Mouse (Mus musculus): ENCODE data around the gene Gm49366.
A peak's percentile ranks its signal among the peaks of the same experiment; 100 is the strongest.
"Not testable (repeated sequence)": the region's sequence is repeated elsewhere in the genome, so short reads cannot be mapped to it uniquely, and the experiment has no call there.

The Gm49366 gene

DNA sequence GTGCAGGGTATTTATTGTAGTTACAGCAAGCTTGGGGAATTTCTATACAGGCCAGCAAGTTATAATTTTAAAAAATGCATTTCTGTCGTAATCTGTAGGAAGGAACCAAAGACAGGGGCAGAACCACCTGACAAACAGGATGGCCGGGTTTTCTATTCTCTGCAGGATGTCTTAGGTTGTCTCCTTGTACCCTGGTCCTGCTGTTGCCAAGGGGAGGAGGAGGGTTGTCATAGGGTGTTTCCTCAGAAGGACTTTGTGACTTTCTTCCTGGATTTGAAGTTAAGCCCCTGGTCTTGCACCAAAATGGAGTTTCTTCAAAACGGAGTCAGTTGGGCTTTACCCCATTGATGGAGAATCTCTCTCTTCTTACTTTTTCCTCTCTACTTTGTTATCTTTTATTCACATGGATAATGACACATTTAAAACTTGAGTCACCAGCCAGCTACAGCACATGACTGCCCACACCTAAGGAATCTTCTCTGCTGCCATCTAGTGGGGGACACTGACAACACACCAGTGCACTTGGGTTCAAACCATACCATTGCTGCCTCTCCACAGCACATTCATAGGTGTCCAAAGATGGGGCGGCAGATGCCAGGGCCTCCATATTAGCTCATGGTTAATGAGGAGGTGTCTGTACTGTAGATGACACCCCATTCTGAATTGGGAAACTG is 7.9 kb upstream of the Gm49366 start:
- DNase-seq (ENCODE audit: extremely low read depth, insufficient read length, low spot score), result no peak

DNA sequence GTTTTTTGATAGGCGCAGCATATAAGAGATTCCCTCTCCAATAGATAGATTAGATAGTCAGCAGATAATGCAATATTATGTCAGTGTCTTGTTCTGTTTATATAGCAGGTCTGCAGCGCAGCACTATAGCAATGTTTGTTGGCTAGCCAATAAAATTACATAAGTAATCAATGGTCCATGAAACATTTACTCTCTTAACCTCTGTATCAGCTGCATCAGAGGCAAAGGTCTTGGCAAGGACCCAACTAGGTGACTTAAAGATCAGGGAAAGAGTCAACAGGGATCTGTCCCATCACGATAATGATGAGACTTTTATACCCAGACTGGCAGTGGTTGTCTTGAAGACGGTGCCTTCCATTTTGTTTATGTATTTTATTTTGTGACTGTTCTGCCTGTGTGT is 5.9 kb upstream of the Gm49366 start:
- DNase-seq (ENCODE audit: extremely low read depth, insufficient read length, low spot score), result no peak

DNA sequence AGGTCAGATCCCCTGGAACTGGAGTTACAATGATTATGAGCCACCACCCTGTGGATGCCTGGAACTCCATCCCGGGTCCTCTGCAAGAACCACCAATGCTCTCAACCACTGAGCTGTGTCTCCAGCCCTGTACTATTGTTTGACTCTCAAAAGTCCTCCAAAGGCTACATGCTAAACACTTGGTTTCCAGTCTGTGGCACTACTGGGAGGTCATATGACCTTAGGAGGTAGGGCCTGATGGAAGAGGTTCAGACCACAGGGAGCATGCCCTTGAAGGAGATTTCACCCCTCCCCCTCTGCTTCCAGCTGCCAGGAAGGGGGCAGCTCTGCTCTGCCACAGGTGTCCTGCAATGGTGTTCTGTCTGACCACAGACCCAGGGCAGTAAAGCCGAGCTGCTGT is 5.4 kb upstream of the Gm49366 start:
- DNase-seq (ENCODE audit: extremely low read depth, insufficient read length, low spot score), result not testable (repeated sequence)

GRCm38 (mm10) chr12:84034108-84034507 is 4.6 kb upstream of the Gm49366 start:
- DNase-seq (ENCODE audit: extremely low read depth, insufficient read length, low spot score), result no peak

DNA sequence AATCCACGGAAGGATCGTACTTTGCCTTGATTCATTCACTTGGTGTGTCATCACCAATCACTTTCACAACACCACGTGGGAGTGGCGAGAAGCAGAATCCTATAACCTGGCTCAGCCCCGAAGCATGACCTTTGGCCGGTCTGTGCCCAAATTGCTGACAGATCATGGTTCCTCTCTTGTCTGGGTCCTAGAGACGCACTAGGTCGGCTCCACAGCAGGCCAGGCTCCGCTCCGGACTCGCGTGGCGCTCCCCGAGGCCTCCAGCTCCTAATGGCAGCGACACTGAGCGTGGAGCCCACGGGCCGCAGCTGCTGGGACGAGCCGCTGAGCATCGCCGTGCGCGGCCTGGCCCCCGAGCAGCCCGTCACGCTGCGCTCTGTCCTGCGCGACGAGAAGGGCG is 494 bp upstream of the Gm49366 start, which contains the start of gene Acot4:
Gene Acot4, plus strand, starts transcription at position 139 of the 400 bp plus-strand sequence.
- not testable (repeated sequence) for DNase-seq (ENCODE audit: extremely low read depth, insufficient read length, low spot score)

DNA sequence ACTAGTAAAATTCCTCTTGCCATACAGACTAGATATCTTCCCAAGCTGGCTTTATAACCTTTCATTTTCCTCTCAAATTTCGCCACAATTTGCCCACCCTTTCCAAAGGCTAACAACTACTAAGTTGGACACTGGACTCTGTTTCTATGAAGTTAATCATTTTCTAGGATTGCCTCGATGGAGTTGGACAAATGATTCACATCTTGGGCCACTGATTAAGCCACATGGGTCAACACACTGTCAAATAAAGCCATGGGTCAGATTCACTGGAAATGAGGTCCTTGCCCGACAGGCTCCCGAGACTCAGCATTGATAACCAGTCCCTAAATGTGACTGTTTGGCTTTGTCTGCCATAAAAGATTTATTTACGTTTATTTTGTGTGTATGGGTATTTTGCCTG is 3.5 kb downstream of the Gm49366 start:
- DNase-seq (ENCODE audit: extremely low read depth, insufficient read length, low spot score), result no peak

DNA sequence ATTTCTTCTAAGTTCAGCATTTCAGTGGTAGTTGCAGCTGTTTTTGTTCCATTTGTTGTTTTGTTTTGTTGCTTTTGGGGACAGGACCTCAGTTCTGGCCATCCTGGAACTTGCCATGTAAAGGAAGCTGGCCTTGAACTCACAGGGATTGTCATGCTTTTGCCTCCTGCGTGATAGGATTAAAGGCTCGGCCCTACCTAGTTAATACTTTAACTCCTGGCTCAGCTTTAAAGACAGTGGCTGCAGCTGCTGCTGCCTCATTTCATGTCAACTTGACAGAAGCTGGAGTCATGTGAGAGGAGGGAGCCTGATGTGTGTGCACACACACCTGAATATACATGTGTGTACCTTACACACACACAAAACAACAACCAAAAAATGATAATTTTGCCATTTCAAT is 5.3 kb downstream of the Gm49366 start:
- no peak for DNase-seq (ENCODE audit: extremely low read depth, insufficient read length, low spot score)

- DNase-seq (ENCODE audit: extremely low read depth, insufficient read length, low spot score), result peak; percentile 49
Measured at GRCm38 (mm10) chr12:84046906-84047305, 8.2 kb downstream of the Gm49366 start.

DNA sequence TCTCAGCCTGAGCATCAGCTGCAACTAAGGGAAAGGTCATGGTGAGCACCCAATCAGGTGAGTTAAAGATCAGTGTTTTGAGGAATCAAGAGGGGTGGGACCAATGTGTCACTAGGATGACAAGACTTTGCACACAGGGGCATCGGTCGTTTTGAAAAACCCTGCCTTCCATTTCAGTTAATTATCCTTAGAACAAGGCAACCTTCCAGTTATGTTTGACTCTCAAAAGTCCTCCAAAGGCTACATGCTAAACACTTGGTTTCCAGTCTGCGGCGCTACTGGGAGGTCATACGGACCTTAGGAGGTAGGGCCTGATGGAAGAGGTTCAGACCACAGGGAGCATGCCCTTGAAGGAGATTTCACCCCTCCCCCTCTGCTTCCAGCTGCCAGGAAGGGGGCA is 12.0 kb downstream of the Gm49366 start:
- DNase-seq (ENCODE audit: extremely low read depth, insufficient read length, low spot score), result not testable (repeated sequence)

- no peak for DNase-seq (ENCODE audit: extremely low read depth, insufficient read length, low spot score)
Measured at GRCm38 (mm10) chr12:84051937-84052474, 13.3 kb downstream of the Gm49366 start, which contains the start of gene Acot3. Gene Acot3 (plus strand): TSS chr12:84052144.

DNA sequence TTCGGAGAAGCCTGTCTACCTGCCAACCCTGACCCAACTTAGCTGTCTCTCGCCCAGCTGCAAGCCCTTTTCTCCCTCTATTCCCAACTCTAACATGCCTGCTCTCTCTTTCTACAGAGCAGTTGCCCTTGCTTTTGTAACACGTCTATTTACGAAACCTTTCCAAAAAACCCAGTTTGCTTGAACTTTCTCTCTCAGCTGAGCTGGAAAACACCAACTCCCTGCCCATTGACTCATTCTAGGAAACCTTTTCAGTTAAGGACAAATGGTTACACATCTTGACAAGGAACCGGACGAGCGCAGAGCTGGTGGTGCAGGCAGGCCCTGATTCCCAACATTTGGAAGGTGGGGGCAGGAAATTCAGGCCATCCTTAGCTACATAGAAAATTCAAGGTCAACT is 13.9 kb downstream of the Gm49366 start:
- no peak for DNase-seq (ENCODE audit: extremely low read depth, insufficient read length, low spot score)

GRCm38 (mm10) chr12:84053173-84053572 is 14.4 kb downstream of the Gm49366 start:
- no peak for DNase-seq (ENCODE audit: extremely low read depth, insufficient read length, low spot score)

GRCm38 (mm10) chr12:84053679-84054391 is 15.1 kb downstream of the Gm49366 start:
- DNase-seq (ENCODE audit: extremely low read depth, insufficient read length, low spot score), result no peak

DNA sequence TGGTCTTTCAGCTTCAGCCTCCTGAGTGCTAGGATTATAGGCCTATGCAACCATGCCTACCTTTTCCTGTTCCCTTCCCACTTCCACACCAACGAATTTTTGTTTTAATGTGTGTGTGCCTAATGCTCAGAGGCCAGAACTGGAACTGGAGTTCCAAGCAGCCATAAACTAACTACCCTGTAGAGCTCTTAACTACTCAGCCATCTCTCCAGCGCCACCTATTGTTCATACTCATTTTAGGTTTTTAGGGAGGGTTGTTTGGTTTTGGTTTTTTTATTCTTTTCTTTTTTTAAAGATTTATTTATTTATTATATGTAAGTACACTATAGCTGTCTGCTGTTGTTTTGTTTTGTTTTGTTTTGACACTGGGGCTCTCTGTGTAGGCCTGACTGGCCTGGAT is 22.2 kb downstream of the Gm49366 start:
- no peak for DNase-seq (ENCODE audit: extremely low read depth, insufficient read length, low spot score)

DNA sequence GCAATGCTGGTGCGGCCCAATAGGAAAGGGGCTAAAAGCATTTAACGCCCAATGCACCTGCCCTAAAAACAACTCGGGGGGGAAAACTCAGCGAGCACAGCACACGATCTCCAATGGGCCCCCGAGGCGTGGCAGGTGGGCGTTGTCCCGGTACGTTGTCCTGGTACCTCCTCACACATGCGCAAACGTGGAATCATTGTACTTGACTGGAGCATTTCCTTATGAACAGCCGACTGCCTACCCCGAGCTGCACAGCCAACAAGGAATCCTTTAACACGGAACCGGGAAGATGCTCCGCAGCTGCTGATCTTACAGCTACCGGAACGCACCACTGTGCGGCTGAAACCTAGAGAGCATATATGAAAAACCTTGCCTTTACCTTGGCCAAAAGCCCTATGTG is 23.6 kb downstream of the Gm49366 start:
- DNase-seq (ENCODE audit: extremely low read depth, insufficient read length, low spot score), result no peak

DNA sequence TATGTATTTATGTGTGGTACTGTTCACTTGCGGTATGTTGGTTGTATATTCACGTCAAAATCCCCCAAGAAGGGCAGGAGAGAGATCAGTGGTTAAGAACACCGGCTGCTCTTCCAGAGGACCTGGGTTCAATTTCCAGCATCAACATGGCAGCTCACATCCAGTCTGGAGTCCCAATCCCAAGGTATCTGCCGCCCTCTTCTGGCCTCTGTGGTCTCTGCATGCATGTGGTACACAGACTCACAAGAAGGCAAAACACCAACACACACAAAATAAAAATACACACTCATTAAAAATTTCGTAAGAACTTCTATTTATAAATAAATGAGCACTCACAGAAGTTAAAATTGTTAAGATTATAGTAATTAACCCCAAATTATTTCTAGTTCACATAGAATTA is 24.5 kb downstream of the Gm49366 start:
- no peak for DNase-seq (ENCODE audit: extremely low read depth, insufficient read length, low spot score)

- DNase-seq (ENCODE audit: extremely low read depth, insufficient read length, low spot score), result no peak
Measured at GRCm38 (mm10) chr12:84063833-84064232, 25.1 kb downstream of the Gm49366 start.

- DNase-seq (ENCODE audit: extremely low read depth, insufficient read length, low spot score), result no peak
Measured at GRCm38 (mm10) chr12:84064621-84065020, 25.9 kb downstream of the Gm49366 start.

DNA sequence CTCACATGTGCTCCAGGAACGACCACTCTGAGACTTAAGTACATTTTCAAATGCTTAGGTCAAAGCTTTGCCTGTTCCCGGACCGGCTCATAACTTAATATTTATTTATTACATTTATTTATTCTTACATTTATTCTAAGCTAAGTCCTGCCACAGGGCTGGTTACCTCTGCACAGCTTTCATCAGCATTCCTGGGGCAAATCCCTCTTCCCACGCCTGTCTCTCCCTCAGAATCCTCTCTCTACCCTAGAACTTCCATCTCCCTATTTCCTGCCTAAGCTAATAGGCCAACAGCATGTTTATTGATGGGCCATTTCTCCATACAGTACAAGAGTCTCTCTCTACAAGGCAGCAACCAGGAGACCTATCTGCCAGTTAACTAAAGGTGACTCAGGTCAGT is 29.0 kb downstream of the Gm49366 start:
- DNase-seq (ENCODE audit: extremely low read depth, insufficient read length, low spot score), result no peak

GRCm38 (mm10) chr12:84068296-84068695 is 29.6 kb downstream of the Gm49366 start:
- DNase-seq (ENCODE audit: extremely low read depth, insufficient read length, low spot score), result no peak

GRCm38 (mm10) chr12:84068986-84069385 is 30.3 kb downstream of the Gm49366 start, which contains the start of gene Acot5:
Gene Acot5 (plus strand): TSS chr12:84069325.
- no peak for DNase-seq (ENCODE audit: extremely low read depth, insufficient read length, low spot score)

- not testable (repeated sequence) for DNase-seq (ENCODE audit: extremely low read depth, insufficient read length, low spot score)
Measured at GRCm38 (mm10) chr12:84069582-84069981, 30.8 kb downstream of the Gm49366 start.

All from 3134 (cell line).